ENCODE assay signal across 14 mouse cellular contexts in genomic region chr16:26003261-26003660, GRCm38 (mm10).
DNase-seq lines count a peak whose midpoint lies in the region; ATAC-seq and TF ChIP-seq lines count a peak whose summit lies in the region.
"Had no signal": no experiment of that assay in that cellular context is flagged by ENCODE, and none has a peak within 500 bp of the region (broad histone marks: within the 10 kb centered on the region; RNA-seq: fewer than 3 reads in every experiment).

No protein-coding gene starts in this region.

- H3K27ac ChIP-seq in heart, embryonic 14.5 days (replicated peaks in 1 of 2; ENCODE audit: control insufficient read depth in 1 of 2, insufficient read depth in 1 of 2, low read depth in 2 of 2, low read length in 2 of 2) = peak overlapping the region; percentile 29 to 42; a peak in 1 of 4 replicates
- H3K27ac ChIP-seq in heart, embryonic 10.5 days = no peak overlapping the region
- no peak overlapping the region for H3K27ac ChIP-seq in midbrain, embryonic 14.5 days (replicated peaks; ENCODE audit: low read depth, low read length)
- H3K27ac ChIP-seq in midbrain, embryonic 10.5 days (replicated peaks) = no peak overlapping the region
- H3K27ac ChIP-seq: embryonic facial prominence, embryonic 13.5 days; limb, embryonic 13.5 days; neural tube, embryonic 13.5 days had no signal

- peak; percentile 36 for DNase-seq in adrenal gland, adult 2 months
- no peak for DNase-seq in adrenal gland, postnatal 4 days (ENCODE audit: low spot score in 2 of 2)
- DNase-seq in heart, embryonic 10.5 days (ENCODE audit: low spot score) = no peak
- peak; percentile 18 for DNase-seq in midbrain, embryonic 14.5 days
- no peak for DNase-seq in midbrain, embryonic 10.5 days (ENCODE audit: low spot score)
- DNase-seq in ovary, adult 18-20 months (ENCODE audit: low spot score) = no peak
- DNase-seq: gastrocnemius, postnatal 36 days; thymus, postnatal 36 days had no signal

- H3K79me2 ChIP-seq in myocyte (ENCODE audit: control insufficient read depth, insufficient read depth) = no peaks in the 10 kb centered on the region

- no peaks in the 10 kb centered on the region for H3K27me3 ChIP-seq in heart, embryonic 14.5 days (ENCODE audit: control insufficient read depth, insufficient read depth, low read length)
- no peaks in the 10 kb centered on the region for H3K27me3 ChIP-seq in heart, embryonic 10.5 days (ENCODE audit: insufficient read depth, poor library complexity, severe bottlenecking)
- no peaks in the 10 kb centered on the region for H3K27me3 ChIP-seq in midbrain, embryonic 14.5 days (ENCODE audit: control insufficient read depth, insufficient read depth, low read length)
- H3K27me3 ChIP-seq in midbrain, embryonic 10.5 days (ENCODE audit: low read depth, poor library complexity, severe bottlenecking) = no peaks in the 10 kb centered on the region
- H3K27me3 ChIP-seq in myocyte (ENCODE audit: control insufficient read depth, insufficient read depth, insufficient read length) = no peaks in the 10 kb centered on the region
- H3K27me3 ChIP-seq: embryonic facial prominence, embryonic 13.5 days; limb, embryonic 13.5 days; neural tube, embryonic 13.5 days had no signal

- no peak overlapping the region for H3K4me3 ChIP-seq in heart, embryonic 14.5 days (ENCODE audit: control insufficient read depth in 1 of 2, insufficient read depth in 1 of 2, low read depth in 1 of 2, low read length in 2 of 2)
- no peak overlapping the region for H3K4me3 ChIP-seq in heart, embryonic 10.5 days
- no peak overlapping the region for H3K4me3 ChIP-seq in midbrain, embryonic 14.5 days (replicated peaks; ENCODE audit: low read depth, low read length)
- no peak overlapping the region for H3K4me3 ChIP-seq in midbrain, embryonic 10.5 days
- no peak overlapping the region for H3K4me3 ChIP-seq in myocyte
- H3K4me3 ChIP-seq: embryonic facial prominence, embryonic 13.5 days; limb, embryonic 13.5 days; neural tube, embryonic 13.5 days had no signal

- H3K4me2 ChIP-seq in heart, embryonic 14.5 days (ENCODE audit: low read length) = peak overlapping the region; percentile 43
- no peak overlapping the region for H3K4me2 ChIP-seq in midbrain, embryonic 14.5 days (ENCODE audit: low read length)
- peak overlapping the region; percentile 26 for H3K4me2 ChIP-seq in myocyte (ENCODE audit: low read depth)
- H3K4me2 ChIP-seq: embryonic facial prominence, embryonic 13.5 days; limb, embryonic 13.5 days; neural tube, embryonic 13.5 days had no signal

- WGBS in heart, embryonic 14.5 days = 24% methylated on average over 4 of the region's 4 CpGs
- WGBS in heart, embryonic 10.5 days = 71% methylated on average over 4 of the region's 4 CpGs
- WGBS in midbrain, embryonic 14.5 days = 76% methylated on average over 4 of the region's 4 CpGs
- 75% methylated on average over 4 of the region's 4 CpGs for WGBS in midbrain, embryonic 10.5 days

- no peaks in the 10 kb centered on the region for H3K36me3 ChIP-seq in heart, embryonic 14.5 days (ENCODE audit: control insufficient read depth, insufficient read depth, low read length)
- peaks cover 8% of the 10 kb centered on the region; the same call in 1 of the 2 replicates for H3K36me3 ChIP-seq in heart, embryonic 10.5 days
- H3K36me3 ChIP-seq in midbrain, embryonic 14.5 days (ENCODE audit: control insufficient read depth, insufficient read depth, low read length) = no peaks in the 10 kb centered on the region
- H3K36me3 ChIP-seq in midbrain, embryonic 10.5 days = no peaks in the 10 kb centered on the region
- H3K36me3 ChIP-seq in myocyte (ENCODE audit: control insufficient read depth, insufficient read depth) = no peaks in the 10 kb centered on the region
- H3K36me3 ChIP-seq: embryonic facial prominence, embryonic 13.5 days; limb, embryonic 13.5 days; neural tube, embryonic 13.5 days had no signal

- peaks cover 4 to 7% of the 10 kb centered on the region in 2 experiments for H3K4me1 ChIP-seq in heart, embryonic 14.5 days (ENCODE audit: control insufficient read depth in 2 of 2, insufficient read depth in 2 of 2, low read length in 2 of 2)
- H3K4me1 ChIP-seq in heart, embryonic 10.5 days = no peaks in the 10 kb centered on the region
- H3K4me1 ChIP-seq in midbrain, embryonic 14.5 days (ENCODE audit: control insufficient read depth, insufficient read depth, low read length) = no peaks in the 10 kb centered on the region
- H3K4me1 ChIP-seq in midbrain, embryonic 10.5 days = no peaks in the 10 kb centered on the region
- H3K4me1 ChIP-seq: embryonic facial prominence, embryonic 13.5 days; limb, embryonic 13.5 days; neural tube, embryonic 13.5 days had no signal

- H3ac ChIP-seq in myocyte (ENCODE audit: control insufficient read depth, insufficient read length) = no peak overlapping the region

- TF ChIP-seq POLR2A in myocyte (IDR thresholded peaks at IDR 0.05; ENCODE audit: insufficient read length, low read depth) = no peak

- no peak overlapping the region for H3K9ac ChIP-seq in heart, embryonic 14.5 days (ENCODE audit: low read length)
- H3K9ac ChIP-seq in midbrain, embryonic 14.5 days (replicated peaks; ENCODE audit: low read length) = no peak overlapping the region
- H3K9ac ChIP-seq: embryonic facial prominence, embryonic 13.5 days; limb, embryonic 13.5 days; neural tube, embryonic 13.5 days had no signal

- no peaks in the 10 kb centered on the region for H3K9me3 ChIP-seq in heart, embryonic 14.5 days (ENCODE audit: control insufficient read depth, low read length)
- H3K9me3 ChIP-seq in heart, embryonic 10.5 days = no peaks in the 10 kb centered on the region
- no peaks in the 10 kb centered on the region for H3K9me3 ChIP-seq in midbrain, embryonic 14.5 days (ENCODE audit: control insufficient read depth, low read length)
- no peaks in the 10 kb centered on the region for H3K9me3 ChIP-seq in midbrain, embryonic 10.5 days (replicated peaks)
- H3K9me3 ChIP-seq: embryonic facial prominence, embryonic 13.5 days; limb, embryonic 13.5 days; neural tube, embryonic 13.5 days had no signal

- no peak for ATAC-seq in heart, embryonic 14.5 days (ENCODE audit: insufficient number of reproducible peaks, insufficient read depth, low FRiP score, low read depth)
- no peak for ATAC-seq in midbrain, embryonic 14.5 days (ENCODE audit: low FRiP score, low TSS enrichment)
- ATAC-seq: inflammation-experienced regulatory T-cells, adult 6 months had no signal

TF ChIP-seq in myocyte, 11 proteins besides CTCF, POLR2A, EP300 and RAD21:
- no peak for TF ChIP-seq USF1 (IDR thresholded peaks at IDR 0.05; ENCODE audit: low read depth)
- TF ChIP-seq POLR2AphosphoS2 (IDR thresholded peaks at IDR 0.05; ENCODE audit: insufficient read length, low read depth) = no peak
- peak; percentile 62 for TF ChIP-seq TCF3 (IDR thresholded peaks at IDR 0.05; ENCODE audit: insufficient read length, low read depth)
- no peak for TF ChIP-seq MAX (IDR thresholded peaks at IDR 0.05; ENCODE audit: low read depth)
- peak in 2 of 3 experiments; percentile 92 to 95 for TF ChIP-seq MYOD1 (IDR thresholded peaks at IDR 0.05; ENCODE audit: control insufficient read depth in 1 of 3, insufficient read length in 2 of 3, low read depth in 2 of 3)
- TF ChIP-seq MYOG (IDR thresholded peaks at IDR 0.05; ENCODE audit: control insufficient read depth in 1 of 3, insufficient read depth in 1 of 3, insufficient read length in 2 of 3, low read depth in 2 of 3) = peak in 2 of 3 experiments; percentile 58 to 82
- peak; percentile 75 for TF ChIP-seq TCF12 (IDR thresholded peaks at IDR 0.05; ENCODE audit: insufficient read depth, poor library complexity, severe bottlenecking)
TF ChIP-seq in myocyte: peak in this region for 4.

Comparison
In these comparisons a context has a peak if more than half of its experiments do, and no peak if none do; other contexts are left out.
1. DNase-seq: peak in adrenal gland, adult 2 months (single experiment) and midbrain, embryonic 14.5 days (single experiment); none in adrenal gland, postnatal 4 days (0 of 2), heart, embryonic 10.5 days (single experiment), midbrain, embryonic 10.5 days (single experiment) and ovary, adult 18-20 months (single experiment).
2. H3K27ac ChIP-seq: peak in heart, embryonic 14.5 days (2 of 2); none in heart, embryonic 10.5 days (single experiment), midbrain, embryonic 14.5 days (single experiment) and midbrain, embryonic 10.5 days (single experiment).